Mouse (Mus musculus): Measurements from ENCODE around the gene Cd37.

Cd37 gene

GRCm38 (mm10) chr7:45198435-45198834, 40.5 kb downstream of the Cd37 start:
- DNase-seq: peak; percentile 96 to 97

GRCm38 (mm10) chr7:45196994-45197393, 41.9 kb downstream of the Cd37 start:
- peak in 1 of 2 experiments; percentile 19 for DNase-seq

GRCm38 (mm10) chr7:45196176-45196535, 42.8 kb downstream of the Cd37 start:
- no peak for DNase-seq

DNA sequence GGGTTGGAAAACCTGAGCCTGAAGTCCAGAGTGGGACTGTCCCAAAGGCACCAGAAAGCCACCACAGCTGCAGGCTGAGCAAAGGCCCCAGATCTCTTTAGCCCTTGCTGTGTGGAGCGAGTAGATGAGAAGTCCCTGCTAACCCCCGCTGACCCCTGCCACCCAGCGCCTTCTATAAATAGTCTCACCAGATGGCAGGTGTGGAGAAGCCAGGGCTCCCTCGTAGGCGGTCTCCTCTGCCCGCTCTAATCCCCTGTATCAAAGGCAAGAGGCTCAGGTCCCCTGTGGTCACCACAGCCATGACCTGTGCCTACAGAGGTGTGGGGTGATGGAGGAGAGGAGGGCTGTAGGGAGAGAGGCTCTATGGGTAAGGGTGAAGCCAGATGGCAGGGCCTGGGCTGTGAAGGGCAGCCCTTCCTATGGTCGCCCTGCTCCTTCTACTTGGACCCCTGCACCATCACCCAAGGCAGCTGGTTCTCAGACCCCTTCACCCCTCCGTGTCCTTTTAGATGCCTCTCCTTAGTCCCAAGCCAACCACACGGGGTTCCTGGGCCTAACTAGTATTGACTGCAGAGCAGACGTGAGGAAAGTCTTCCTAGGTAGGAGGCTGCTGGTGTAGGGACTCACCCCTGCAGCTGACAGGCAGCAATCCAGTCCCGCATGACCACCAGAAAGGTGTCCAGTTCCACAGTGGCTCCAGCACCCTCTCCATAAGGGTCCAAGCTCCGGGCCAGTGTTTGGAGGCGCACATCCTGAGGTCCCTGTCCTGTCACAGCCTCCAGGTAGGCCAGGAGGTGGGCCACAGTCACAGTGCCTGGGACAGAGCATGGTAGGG, 43.4 kb downstream of the Cd37 start:
- peak; percentile 54 to 61 for DNase-seq

- DNase-seq: peak; percentile 65 to 67
Measured at GRCm38 (mm10) chr7:45193871-45194785, 44.8 kb downstream of the Cd37 start.

DNA sequence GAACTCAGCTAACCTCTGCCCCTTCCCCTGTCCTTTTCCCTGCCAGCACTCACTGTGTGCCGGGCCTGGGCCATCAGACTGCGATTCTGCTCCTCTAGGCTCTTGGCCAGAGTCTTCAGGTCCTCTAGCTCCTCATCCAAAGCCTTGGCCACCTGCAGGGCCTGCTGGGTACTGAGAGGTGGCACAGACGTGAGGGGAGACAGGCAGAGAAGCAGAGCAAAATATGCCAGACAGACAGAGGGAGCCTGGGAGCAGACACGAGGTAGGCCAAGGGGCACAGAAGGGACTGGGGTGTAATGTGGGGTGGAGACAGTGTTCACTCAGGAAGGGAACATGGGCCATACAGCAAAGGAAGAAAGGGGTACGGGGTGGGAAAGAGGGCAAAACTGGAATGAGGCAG, 45.5 kb downstream of the Cd37 start:
- DNase-seq: peak; percentile 82 to 87

- DNase-seq: peak in 1 of 2 experiments; percentile 50
Measured at GRCm38 (mm10) chr7:45192585-45193310, 46.2 kb downstream of the Cd37 start.

DNA sequence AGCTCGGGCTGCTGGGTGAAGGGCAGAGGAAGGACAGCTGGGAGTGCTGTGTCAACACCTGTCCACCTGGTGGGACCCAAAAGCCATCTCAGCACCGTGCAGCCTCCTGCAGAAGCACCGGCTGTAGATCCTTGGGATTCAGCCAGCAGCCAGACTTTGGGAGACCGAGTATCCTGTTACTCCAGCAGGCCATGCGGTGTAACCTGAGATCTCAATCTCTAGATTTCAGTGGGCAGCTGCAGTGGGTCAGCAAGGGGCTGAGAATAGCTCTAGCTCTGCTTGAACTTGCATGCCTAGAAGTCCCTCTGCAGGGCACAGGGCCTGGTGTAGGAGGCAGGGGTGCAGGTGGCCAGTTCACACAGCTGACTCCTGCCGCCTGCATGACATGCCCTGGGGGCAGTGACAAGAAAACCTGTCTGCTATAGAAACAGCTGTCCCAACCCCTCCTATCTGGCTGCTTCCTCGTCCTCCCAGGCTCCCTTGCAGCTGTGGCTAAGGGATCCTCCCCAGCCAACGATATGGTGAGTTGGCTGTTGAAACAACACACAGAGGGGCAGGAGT, 47.0 kb downstream of the Cd37 start:
- DNase-seq: peak; percentile 90 to 93

- no peak for DNase-seq
Measured at GRCm38 (mm10) chr7:45191161-45191560, 47.8 kb downstream of the Cd37 start.

DNA sequence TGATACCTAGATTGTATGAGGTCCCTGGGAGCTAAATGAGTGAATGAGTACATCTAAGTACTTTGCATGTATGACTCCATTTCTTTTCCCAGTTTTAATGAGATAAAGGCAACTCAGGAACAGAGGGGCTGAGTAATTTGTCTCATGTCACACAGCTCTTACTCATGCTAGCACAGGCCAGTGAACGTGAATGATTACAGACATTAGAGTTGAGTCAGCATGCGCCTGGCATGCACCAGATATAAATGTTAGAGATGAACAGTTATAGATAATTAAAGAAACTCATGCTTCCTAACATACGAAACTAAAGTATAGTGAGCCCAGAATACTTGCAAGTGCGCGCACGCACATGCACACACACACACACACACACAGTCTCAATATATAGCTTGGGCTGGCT, 48.7 kb downstream of the Cd37 start:
- no peak for DNase-seq

DNA sequence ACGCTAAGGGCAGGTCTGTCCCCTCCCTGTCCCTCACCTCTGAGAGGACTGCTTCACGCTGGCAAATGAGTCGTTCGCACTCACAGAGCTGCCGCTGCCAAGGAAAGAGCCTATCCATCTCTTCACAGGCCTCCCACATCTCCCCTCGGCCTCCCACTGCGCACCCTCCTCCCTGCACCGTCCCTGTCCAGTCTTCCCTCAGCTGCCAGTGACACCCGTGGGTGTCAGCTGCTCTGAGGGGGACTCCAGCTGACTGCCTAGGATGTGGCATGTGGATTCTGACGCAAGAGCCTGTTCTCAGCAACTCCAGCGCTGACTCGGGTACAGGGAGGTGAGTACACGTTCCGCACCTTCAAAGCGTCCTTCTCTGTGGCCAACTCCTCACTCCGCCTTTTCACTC, 49.3 kb downstream of the Cd37 start:
- no peak for DNase-seq

- DNase-seq: no peak
Measured at GRCm38 (mm10) chr7:45185921-45186320, 53.0 kb downstream of the Cd37 start.

DNA sequence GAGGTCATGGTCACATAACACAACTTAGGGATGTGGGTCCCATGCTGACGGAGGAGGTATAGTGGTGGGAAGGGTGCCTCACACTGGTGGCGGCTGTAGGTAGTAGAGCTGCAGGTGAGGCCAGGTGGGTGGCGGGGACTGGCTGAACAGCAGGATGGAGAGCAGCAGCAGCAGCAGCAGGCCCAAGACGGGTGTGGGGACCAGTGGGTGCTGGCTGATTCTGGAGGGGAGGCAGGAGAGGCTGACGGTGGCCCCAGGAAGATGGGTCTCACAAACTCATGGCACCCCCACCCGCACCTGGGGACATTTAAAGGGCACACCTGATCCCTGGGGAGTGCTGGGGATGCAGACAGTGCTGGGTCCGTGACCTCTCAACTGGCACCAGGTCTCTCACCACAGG, 55.2 kb downstream of the Cd37 start:
- DNase-seq: no peak
